In genomic region chr2:103055820-103056219, GRCm38 (mm10) we compare ENCODE assay signal across 17 mouse cellular contexts.
"Had no signal": no experiment of that assay in that cellular context is flagged by ENCODE, and none has a peak within 500 bp of the region (broad histone marks: within the 10 kb centered on the region; RNA-seq: fewer than 3 reads in every experiment).

No protein-coding gene starts in this region.

- H3K27ac ChIP-seq: neural tube, embryonic 12.5 days; neural tube, embryonic 13.5 days; neural tube, embryonic 15.5 days; stomach, embryonic 15.5 days; stomach, postnatal 0 days had no signal

- H3K27me3 ChIP-seq: neural tube, embryonic 12.5 days; neural tube, embryonic 13.5 days; neural tube, embryonic 15.5 days; stomach, embryonic 15.5 days had no signal

- H3K36me3 ChIP-seq: stomach, embryonic 15.5 days had no signal

- DNase-seq: retina, postnatal 1 day; right cerebral cortex, adult 18-20 months; right cerebral cortex, postnatal 14 days; right cerebral cortex, postnatal 25 days; right cerebral cortex, postnatal 4 days; spleen, adult 18-20 months; thymus, adult 18-20 months; thymus, adult 2 months; thymus, postnatal 14 days; thymus, postnatal 25 days; thymus, postnatal 36 days; thymus, postnatal 4 days had no signal

- H3K9me3 ChIP-seq: neural tube, embryonic 12.5 days; neural tube, embryonic 13.5 days; neural tube, embryonic 15.5 days; stomach, embryonic 15.5 days had no signal

- H3K4me3 ChIP-seq: neural tube, embryonic 12.5 days; neural tube, embryonic 13.5 days; neural tube, embryonic 15.5 days; stomach, embryonic 15.5 days had no signal

- H3K4me2 ChIP-seq: neural tube, embryonic 12.5 days; neural tube, embryonic 13.5 days; neural tube, embryonic 15.5 days; stomach, embryonic 15.5 days had no signal

- H3K9ac ChIP-seq: neural tube, embryonic 12.5 days; neural tube, embryonic 13.5 days; neural tube, embryonic 15.5 days; stomach, embryonic 15.5 days had no signal

- H3K4me1 ChIP-seq: neural tube, embryonic 12.5 days; neural tube, embryonic 15.5 days had no signal
